Mouse (Mus musculus) ES-CJ7 (cell line): Measurements from ENCODE around the gene Inafm1.
"Not testable (repeated sequence)": the region's sequence is repeated elsewhere in the genome, so short reads cannot be mapped to it uniquely, and the experiment has no call there.

ENCODE experiments used
- DNase-seq: peaks from one replicate; pipeline ENCODE4 v3.0.0; 2011; ENCODE audit warnings: low read depth, low spot score

The Inafm1 gene

GRCm38 (mm10) chr7:16297616-16298015 is 24.2 kb upstream of the Inafm1 start:
- no peak for DNase-seq

GRCm38 (mm10) chr7:16296766-16297390 is 23.5 kb upstream of the Inafm1 start:
- DNase-seq: peak; percentile 93

GRCm38 (mm10) chr7:16296146-16296545 is 22.7 kb upstream of the Inafm1 start:
- DNase-seq: no peak

GRCm38 (mm10) chr7:16295321-16295900 is 22.0 kb upstream of the Inafm1 start:
- peak; percentile 83 for DNase-seq

GRCm38 (mm10) chr7:16294837-16295236 is 21.4 kb upstream of the Inafm1 start:
- DNase-seq: peak; percentile 90

GRCm38 (mm10) chr7:16294346-16294745 is 20.9 kb upstream of the Inafm1 start:
- no peak for DNase-seq

- DNase-seq: no peak
Measured at GRCm38 (mm10) chr7:16287791-16288190, 14.4 kb upstream of the Inafm1 start.

- no peak for DNase-seq
Measured at GRCm38 (mm10) chr7:16287016-16287415, 13.6 kb upstream of the Inafm1 start.

GRCm38 (mm10) chr7:16286026-16286961 is 12.9 kb upstream of the Inafm1 start, which contains the start of gene Ccdc9:
Gene Ccdc9, minus strand, starts transcription at chr7:16286795.
- peak; percentile 98 for DNase-seq

GRCm38 (mm10) chr7:16285450-16286025 is 12.1 kb upstream of the Inafm1 start:
- DNase-seq: peak; percentile 88

GRCm38 (mm10) chr7:16284904-16285303 is 11.5 kb upstream of the Inafm1 start:
- no peak for DNase-seq

- DNase-seq: no peak
Measured at GRCm38 (mm10) chr7:16284001-16284400, 10.6 kb upstream of the Inafm1 start.

GRCm38 (mm10) chr7:16282334-16282733 is 8.9 kb upstream of the Inafm1 start:
- no peak for DNase-seq

- DNase-seq: no peak
Measured at GRCm38 (mm10) chr7:16280721-16281120, 7.3 kb upstream of the Inafm1 start.

- no peak for DNase-seq
Measured at GRCm38 (mm10) chr7:16274922-16275890, 1.8 kb upstream of the Inafm1 start.

- peak; percentile 73 for DNase-seq
Measured at GRCm38 (mm10) chr7:16273766-16274140, 336 bp upstream of the Inafm1 start.

GRCm38 (mm10) chr7:16272681-16273080 is 736 bp downstream of the Inafm1 start:
- peak; percentile 48 for DNase-seq

GRCm38 (mm10) chr7:16271139-16271538 is 2.3 kb downstream of the Inafm1 start:
- no peak for DNase-seq

GRCm38 (mm10) chr7:16266593-16266992 is 6.8 kb downstream of the Inafm1 start:
- DNase-seq: not testable (repeated sequence)

- no peak for DNase-seq
Measured at GRCm38 (mm10) chr7:16265856-16266255, 7.6 kb downstream of the Inafm1 start.

- no peak for DNase-seq
Measured at GRCm38 (mm10) chr7:16263843-16264242, 9.6 kb downstream of the Inafm1 start.
